Mouse (Mus musculus) kidney, postnatal 4 days (tissue): Measurements from ENCODE around the gene Ghr.

ENCODE experiments used
- DNase-seq, 2 experiments: peaks; one replicate each; pipeline ENCODE4 v3.0.0; 2021; ENCODE audit warnings: mixed read lengths in 2 of 2

The Ghr gene

GRCm38 (mm10) chr15:3281216-3281615, 302.1 kb downstream of the Ghr start:
- no peak for DNase-seq

DNA sequence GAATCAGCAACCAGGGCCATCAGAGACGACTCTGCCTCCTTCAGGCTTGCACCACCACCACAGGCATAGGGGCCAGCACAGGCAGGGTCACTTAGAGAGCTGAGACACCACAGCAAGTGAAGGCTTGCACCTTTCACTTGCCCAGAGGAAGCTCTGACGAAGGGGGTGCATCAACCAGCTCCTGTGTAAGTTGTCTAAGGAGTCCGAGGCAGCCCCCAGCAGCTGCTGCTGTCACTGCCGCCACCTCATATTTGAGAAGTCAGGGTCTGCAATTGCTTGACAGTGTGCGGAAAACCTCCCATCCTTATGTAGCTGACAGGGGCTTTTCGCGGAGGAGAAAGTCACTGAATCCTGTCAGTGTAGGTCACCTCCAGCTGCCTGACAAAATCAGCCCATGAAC, 304.1 kb downstream of the Ghr start:
- no peak for DNase-seq

DNA sequence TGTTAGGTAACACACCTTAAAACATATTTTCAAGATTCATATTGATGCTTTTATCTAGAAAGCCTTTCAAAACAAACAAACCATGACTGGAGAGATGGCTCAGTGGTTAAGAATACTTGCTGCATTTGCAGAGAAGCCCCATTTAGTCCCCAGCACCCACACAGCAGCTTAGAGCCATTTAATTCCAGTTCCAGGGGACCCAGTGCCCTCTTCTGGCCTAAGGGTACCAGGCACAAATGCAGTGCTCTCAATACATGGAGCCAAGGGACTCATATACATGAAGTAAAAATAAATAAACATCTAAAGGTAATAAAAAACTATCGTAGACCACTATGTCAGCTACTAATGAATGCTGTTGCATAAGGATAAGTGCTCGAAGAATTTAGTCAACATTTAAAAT, 305.9 kb downstream of the Ghr start:
- no peak for DNase-seq

DNA sequence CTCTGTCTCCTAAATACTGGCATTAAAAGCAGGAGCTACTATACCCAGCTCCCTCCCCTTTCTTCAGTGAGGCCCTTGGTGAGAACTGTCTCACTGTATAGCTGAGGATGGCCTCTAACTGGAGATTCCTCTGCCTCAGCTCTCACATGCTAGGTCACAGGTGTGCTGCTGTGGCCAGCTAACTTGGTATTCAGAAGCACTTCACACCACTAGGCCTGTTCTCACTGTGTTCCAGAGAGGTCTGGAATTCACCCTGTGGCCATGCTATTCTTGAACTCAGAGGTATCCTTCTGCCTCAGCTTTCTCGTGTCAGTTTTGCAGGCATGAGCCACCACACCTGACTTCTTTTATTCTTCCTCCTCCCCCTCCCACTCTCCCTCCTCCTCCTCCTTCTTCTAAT, 310.1 kb downstream of the Ghr start:
- DNase-seq, result no peak

DNA sequence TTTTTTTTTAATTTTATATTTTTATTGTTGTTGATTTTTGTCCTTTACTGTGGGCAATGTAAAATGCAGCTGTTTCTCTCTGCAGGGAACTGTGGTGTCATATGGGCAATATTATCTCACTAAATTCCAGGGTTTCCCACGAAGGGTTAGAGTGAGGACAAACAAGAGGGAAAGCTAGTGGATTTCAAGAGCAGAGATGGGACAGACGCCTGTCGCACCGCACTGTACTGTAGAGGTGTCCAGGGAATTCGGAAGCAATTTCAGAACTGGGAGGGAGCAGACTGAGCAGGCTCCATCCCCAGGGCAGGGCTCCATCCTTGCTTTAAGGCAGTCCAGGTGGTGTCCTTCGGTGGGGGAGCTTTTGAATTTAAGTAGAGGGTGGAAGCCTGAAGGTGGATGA, 312.1 kb downstream of the Ghr start:
- peak; percentile 21 to 42 for DNase-seq

DNA sequence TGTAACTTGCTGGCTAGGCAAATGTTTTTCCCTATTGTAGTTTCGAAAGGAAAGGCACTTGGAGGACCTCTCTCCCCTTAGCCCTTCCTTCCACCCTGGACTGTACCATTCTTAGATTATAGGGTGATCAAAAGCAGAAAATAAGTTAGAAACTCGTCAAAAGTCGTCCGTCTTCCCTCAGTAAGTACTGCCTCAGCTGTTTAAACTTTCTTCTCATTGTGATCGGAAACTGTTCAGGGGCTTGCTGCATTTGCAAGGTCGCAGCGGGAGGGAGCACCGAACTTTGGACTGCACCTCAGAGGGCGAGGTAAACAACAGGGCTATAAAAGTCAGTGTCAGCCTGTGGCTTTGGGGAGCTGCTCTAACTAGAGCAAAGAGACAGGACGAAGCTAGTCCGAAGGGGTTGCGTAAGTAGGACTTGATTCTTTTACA, 312.6 kb downstream of the Ghr start:
- peak; percentile 78 to 86 for DNase-seq

DNA sequence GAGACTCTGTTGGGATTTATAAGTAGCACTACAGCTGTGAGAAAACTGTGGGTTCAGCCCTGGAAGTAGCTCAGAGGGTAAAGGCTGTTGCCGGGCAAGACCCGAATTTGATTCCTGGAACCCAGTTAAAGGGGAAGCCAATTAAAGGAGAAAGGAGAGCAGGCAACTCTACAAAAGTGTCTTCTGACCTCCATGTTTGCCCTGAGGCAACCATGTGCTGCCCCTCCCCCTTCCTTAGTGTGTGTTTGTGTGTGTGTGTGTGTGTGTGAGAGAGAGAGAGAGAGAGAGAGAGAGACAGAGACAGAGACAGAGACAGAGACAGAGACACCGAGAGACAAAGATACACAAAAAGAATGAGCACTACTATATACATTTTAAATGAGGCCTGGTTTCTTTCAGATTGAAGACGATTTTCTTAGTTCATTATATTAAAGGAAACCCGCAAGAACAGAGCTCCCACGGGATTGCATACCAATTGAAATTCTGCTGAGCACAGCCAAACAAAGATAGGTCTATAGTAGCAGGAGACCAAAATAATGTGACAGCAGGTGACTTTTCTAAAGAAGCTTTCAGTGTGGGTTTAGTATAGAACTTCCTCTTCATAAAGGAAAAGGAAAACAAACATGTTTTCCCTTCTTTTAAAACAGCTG, 313.2 kb downstream of the Ghr start:
- DNase-seq, result peak; percentile 22 to 52

- peak in 1 of 2 experiments; percentile 40 for DNase-seq
Observed at GRCm38 (mm10) chr15:3269496-3269895, 313.8 kb downstream of the Ghr start.

GRCm38 (mm10) chr15:3268247-3268646, 315.0 kb downstream of the Ghr start, which contains the start of gene Selenop:
Gene Selenop (plus strand): TSS chr15:3268547.
- no peak for DNase-seq
